In the genomic region with DNA sequence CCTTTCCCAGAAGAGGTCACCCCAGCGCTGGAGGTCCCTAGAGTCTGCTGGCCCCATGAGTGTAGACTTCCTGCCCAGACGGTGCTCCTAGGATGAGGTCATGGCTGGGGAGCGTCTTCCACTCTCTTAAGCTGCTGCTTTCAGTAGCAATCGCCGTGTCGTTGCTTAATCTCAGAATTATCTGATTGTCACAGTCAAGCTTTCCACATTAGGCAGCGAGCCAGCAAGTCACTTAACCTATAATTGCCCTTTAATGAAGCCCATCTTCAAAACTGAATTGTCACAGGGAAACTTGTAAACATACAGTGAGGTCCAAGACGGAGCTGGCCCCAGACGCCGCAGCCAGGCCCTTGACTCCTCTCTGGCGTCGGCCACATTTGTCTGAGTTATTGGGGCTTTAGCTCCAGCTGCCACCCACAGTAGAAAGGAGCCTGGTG, we compare ENCODE assay signal across 12 mouse cellular contexts.
DNase-seq lines count a peak whose midpoint lies in the region; ATAC-seq lines count a peak whose summit lies in the region.
"Had no signal": no experiment of that assay in that cellular context is flagged by ENCODE, and none has a peak within 500 bp of the region (broad histone marks: within the 10 kb centered on the region; RNA-seq: fewer than 3 reads in every experiment).

No protein-coding gene starts in this region.

- DNase-seq in heart, adult 18-20 months = peak; percentile 29 to 49
- peak; percentile 10 for DNase-seq in 416B (ENCODE audit: low read depth)
- peak; percentile 78 for DNase-seq in lung, postnatal 10 days
- DNase-seq in yolk sac, embryonic 10.5 days (ENCODE audit: low spot score) = no peak
- DNase-seq in spleen, adult 18-20 months = no peak

- H3K4me2 ChIP-seq in heart, embryonic 11.5 days = no peak overlapping the region
- no peak overlapping the region for H3K4me2 ChIP-seq in kidney, embryonic 14.5 days (replicated peaks; ENCODE audit: low read depth, low read length)
- no peak overlapping the region for H3K4me2 ChIP-seq in forebrain, embryonic 16.5 days (ENCODE audit: low read length)
- H3K4me2 ChIP-seq: hindbrain, embryonic 14.5 days; limb, embryonic 12.5 days had no signal

- no peak for ATAC-seq in heart, embryonic 11.5 days (replicated peaks; ENCODE audit: insufficient number of reproducible peaks, low FRiP score, low TSS enrichment)
- peak; percentile 55; the same call in 1 of the 2 replicates for ATAC-seq in kidney, embryonic 14.5 days (ENCODE audit: low FRiP score, low TSS enrichment)
- ATAC-seq in forebrain, embryonic 16.5 days = no peak

- H3K9ac ChIP-seq in heart, embryonic 11.5 days (ENCODE audit: low read depth, low read length) = no peak overlapping the region
- H3K9ac ChIP-seq in kidney, embryonic 14.5 days (ENCODE audit: low read depth, low read length) = no peak overlapping the region
- no peak overlapping the region for H3K9ac ChIP-seq in forebrain, embryonic 16.5 days (replicated peaks; ENCODE audit: low read depth, low read length)
- H3K9ac ChIP-seq: hindbrain, embryonic 14.5 days; limb, embryonic 12.5 days had no signal

- WGBS in heart, embryonic 11.5 days (ENCODE audit: insufficient replicate concordance) = 38% methylated on average over 12 of the region's 12 CpGs
- WGBS in kidney, embryonic 14.5 days = 50% methylated on average over 12 of the region's 12 CpGs
- WGBS in forebrain, embryonic 16.5 days = 38% methylated on average over 12 of the region's 12 CpGs

- H3K4me1 ChIP-seq in heart, embryonic 11.5 days (ENCODE audit: control insufficient read depth, insufficient read depth, low read length) = no peaks in the 10 kb centered on the region
- peaks cover 13% of the 10 kb centered on the region for H3K4me1 ChIP-seq in kidney, embryonic 14.5 days (ENCODE audit: control insufficient read depth, insufficient read depth, low read length)
- H3K4me1 ChIP-seq in forebrain, embryonic 16.5 days (replicated peaks; ENCODE audit: control insufficient read depth, insufficient read depth, low read length) = peaks cover 9% of the 10 kb centered on the region

- no peaks in the 10 kb centered on the region; the same call in 1 of the 2 replicates for H3K27me3 ChIP-seq in heart, embryonic 11.5 days (ENCODE audit: control insufficient read depth, insufficient read depth, low read length)
- no peaks in the 10 kb centered on the region for H3K27me3 ChIP-seq in kidney, embryonic 14.5 days (ENCODE audit: control insufficient read depth, insufficient read depth, low read length)
- H3K27me3 ChIP-seq in forebrain, embryonic 16.5 days (replicated peaks; ENCODE audit: control insufficient read depth, insufficient read depth, low read length) = peaks cover 9% of the 10 kb centered on the region

- no peaks in the 10 kb centered on the region for H3K9me3 ChIP-seq in heart, embryonic 11.5 days (replicated peaks; ENCODE audit: control insufficient read depth, low read length)
- no peaks in the 10 kb centered on the region for H3K9me3 ChIP-seq in kidney, embryonic 14.5 days (ENCODE audit: control insufficient read depth, low read length)
- no peaks in the 10 kb centered on the region for H3K9me3 ChIP-seq in forebrain, embryonic 16.5 days (ENCODE audit: control insufficient read depth, low read length)

- H3K36me3 ChIP-seq in heart, embryonic 11.5 days (ENCODE audit: control insufficient read depth, insufficient read depth, low read length) = no peaks in the 10 kb centered on the region
- no peaks in the 10 kb centered on the region for H3K36me3 ChIP-seq in kidney, embryonic 14.5 days (ENCODE audit: control insufficient read depth, insufficient read depth, low read length)
- no peaks in the 10 kb centered on the region for H3K36me3 ChIP-seq in forebrain, embryonic 16.5 days (ENCODE audit: control insufficient read depth, insufficient read depth)
- H3K36me3 ChIP-seq: limb, embryonic 12.5 days had no signal

- no peak overlapping the region for H3K4me3 ChIP-seq in heart, embryonic 11.5 days (ENCODE audit: low read depth, low read length)
- H3K4me3 ChIP-seq in kidney, embryonic 14.5 days (ENCODE audit: low read length) = no peak overlapping the region
- no peak overlapping the region for H3K4me3 ChIP-seq in forebrain, embryonic 16.5 days (replicated peaks; ENCODE audit: low read length)
- H3K4me3 ChIP-seq: erythroblast, embryonic 14.5 days; limb, embryonic 12.5 days; myocyte had no signal

- no peak overlapping the region for H3K27ac ChIP-seq in heart, embryonic 11.5 days (ENCODE audit: low read depth, low read length)
- no peak overlapping the region for H3K27ac ChIP-seq in kidney, embryonic 14.5 days (ENCODE audit: low read depth, low read length)
- H3K27ac ChIP-seq in forebrain, embryonic 16.5 days (ENCODE audit: low read length) = no peak overlapping the region
- H3K27ac ChIP-seq: hindbrain, embryonic 14.5 days; limb, embryonic 12.5 days had no signal

Comparison
In these comparisons a context has a peak if more than half of its experiments do, and no peak if none do; other contexts are left out.
1. DNase-seq: peak in heart, adult 18-20 months (2 of 2), 416B (single experiment) and lung, postnatal 10 days (single experiment); none in yolk sac, embryonic 10.5 days (single experiment) and spleen, adult 18-20 months (0 of 2).